Mouse (Mus musculus) stomach, postnatal 0 days (tissue): ENCODE results near the gene Metrn. TPM values are rescaled to one million over a fixed set of nuclear protein-coding genes. Genes with fewer than 3 reads are reported as not detected.

Experiments
- ATAC-seq: fragments of 200-750 bp; cut with Nextera tagmentation; 2 replicates; pipeline ENCODE4 v1.8.0; 2017; ENCODE audit not compliant: low FRiP score, low TSS enrichment
- DNase-seq: peaks from one replicate; pipeline ENCODE4 v3.0.0-alpha.2; 2016; ENCODE audit warnings: low spot score
- H3K27ac ChIP-seq: fragments of 300-500 bp; sonication (generic); replicated peaks from 2 replicates; pipeline ENCODE4 v1.5.1; 2014; ENCODE audit warnings: mild to moderate bottlenecking, control low read depth
- H3K27me3 ChIP-seq: fragments of 300-500 bp; sonication (generic); 2 replicates; pipeline ENCODE4 v1.6.1; 2014; ENCODE audit warnings: low read length; ENCODE audit not compliant: control insufficient read depth, insufficient read depth
- H3K36me3 ChIP-seq: fragments of 300-500 bp; sonication (generic); 2 replicates; pipeline ENCODE4 v1.6.1; 2014; ENCODE audit warnings: low read length, mixed read lengths; ENCODE audit not compliant: control insufficient read depth, insufficient read depth
- H3K4me1 ChIP-seq: fragments of 300-500 bp; sonication (generic); replicated peaks from 2 replicates; pipeline ENCODE4 v1.6.1; 2014; ENCODE audit warnings: antibody characterized with exemption; ENCODE audit not compliant: control insufficient read depth, insufficient read depth
- H3K4me2 ChIP-seq: fragments of 300-500 bp; sonication (generic); replicated peaks from 2 replicates; pipeline ENCODE4 v1.6.1; 2014; ENCODE audit warnings: low read depth, mild to moderate bottlenecking, control low read depth, moderate library complexity
- H3K4me3 ChIP-seq: fragments of 300-500 bp; sonication (generic); 2 replicates; pipeline ENCODE4 v1.5.1; 2014; ENCODE audit warnings: low read depth, low read length, control low read depth
- H3K9ac ChIP-seq: fragments of 300-500 bp; sonication (generic); 2 replicates; pipeline ENCODE4 v1.6.1; 2014; ENCODE audit warnings: mild to moderate bottlenecking, low read length, control low read depth, mixed read lengths
- H3K9me3 ChIP-seq: fragments of 300-500 bp; sonication (generic); 2 replicates; pipeline ENCODE4 v1.6.1; 2016; ENCODE audit warnings: low read length; ENCODE audit not compliant: control insufficient read depth
- CTCF ChIP-seq: IDR thresholded peaks from 2 replicates; pipeline ENCODE4 v1.5.1; 2016; ENCODE audit warnings: antibody characterized with exemption, low read depth, mild to moderate bottlenecking, moderate library complexity
- EP300 ChIP-seq: optimal IDR thresholded peaks from 2 replicates; pipeline ENCODE3; 2016; ENCODE audit warnings: antibody characterized with exemption
- WGBS: fragments of 180-500 bp; shearing (Covaris S2); extraction: QIAGEN DNeasy Blood & Tissue Kit; methylation state at CpG from one replicate; pipeline ENCODE4 v1.1.7; 2014; 5-methylcytosine and 5-hydroxymethylcytosine counted together
- polyA plus RNA-seq: library from polyadenylated mRNA; unstranded; fragments of >200 nt; fragmentation: Nextera tagmentation; extraction: Ambion mirVana; gene quantifications from 2 replicates; pipeline ENCODE4 v1.2.1, GENCODE M21; 2015

Gene Metrn
- polyA plus RNA-seq, 1 experiment from 2014 or later: 19.0 TPM

GRCm38 (mm10) chr17:25836397-25837075 lies 39.6 kb upstream of the Metrn start:
- no peaks in the 10 kb centered on the region for H3K9me3 ChIP-seq
- ATAC-seq (no peak), DNase-seq (peak; percentile 55)
- H3K36me3 ChIP-seq: peaks cover 28% of the 10 kb centered on the region
- TF ChIP-seq CTCF (no peak), EP300 (no peak)
- peak overlapping the region; percentile 60 for H3K9ac ChIP-seq
- 22% methylated on average over 20 of the region's 23 CpGs for WGBS
- H3K27ac ChIP-seq: peak overlapping the region; percentile 63
- H3K4me2 ChIP-seq: peak overlapping the region; percentile 75
- peak overlapping the region; percentile 37 for H3K4me3 ChIP-seq
- peaks cover 26% of the 10 kb centered on the region for H3K4me1 ChIP-seq
- no peaks in the 10 kb centered on the region for H3K27me3 ChIP-seq

GRCm38 (mm10) chr17:25835816-25836215 lies 38.9 kb upstream of the Metrn start:
- Histone ChIP-seq H3K4me3 (no peak overlapping the region), H3K27me3 (no peaks in the 10 kb centered on the region), H3K9ac (peak overlapping the region; percentile 60; the same call in 1 of the 2 replicates), H3K36me3 (peaks cover 23% of the 10 kb centered on the region), H3K4me2 (peak overlapping the region; percentile 75), H3K9me3 (no peaks in the 10 kb centered on the region), H3K27ac (no peak overlapping the region; the same call in 1 of the 2 replicates), H3K4me1 (peaks cover 27% of the 10 kb centered on the region)
- no peak for TF ChIP-seq CTCF
- no peak for TF ChIP-seq EP300
- ATAC-seq (no peak), DNase-seq (no peak)
- 85% methylated on average over 16 of the region's 16 CpGs for whole genome bisulfite sequencing

GRCm38 (mm10) chr17:25835301-25835700 lies 38.4 kb upstream of the Metrn start:
- peaks cover 23% of the 10 kb centered on the region for H3K36me3 ChIP-seq
- WGBS: 80% methylated on average over 7 of the region's 7 CpGs
- no peak overlapping the region for H3K27ac ChIP-seq
- H3K27me3 ChIP-seq: no peaks in the 10 kb centered on the region
- TF ChIP-seq CTCF (no peak), EP300 (no peak)
- no peak overlapping the region for H3K9ac ChIP-seq
- peaks cover 27% of the 10 kb centered on the region for H3K4me1 ChIP-seq
- no peak for ATAC-seq
- no peak overlapping the region for H3K4me3 ChIP-seq
- peak overlapping the region; percentile 88; the same call in 1 of the 2 replicates for H3K4me2 ChIP-seq
- no peaks in the 10 kb centered on the region for H3K9me3 ChIP-seq
- DNase-seq: no peak

GRCm38 (mm10) chr17:25834595-25835222 lies 37.8 kb upstream of the Metrn start:
- Histone ChIP-seq H3K9me3 (no peaks in the 10 kb centered on the region), H3K27ac (0 out of 2 replicates have a peak overlapping the region, but pooled peaks have one; percentile 24), H3K36me3 (peaks cover 18% of the 10 kb centered on the region), H3K9ac (peak overlapping the region; percentile 80), H3K4me2 (peak overlapping the region; percentile 88), H3K4me1 (peaks cover 28% of the 10 kb centered on the region), H3K4me3 (peak overlapping the region; percentile 78), H3K27me3 (no peaks in the 10 kb centered on the region)
- no peak for ATAC-seq
- DNase-seq: no peak
- 66% methylated on average over 12 of the region's 12 CpGs for WGBS
- TF ChIP-seq EP300 (no peak), CTCF (no peak)

GRCm38 (mm10) chr17:25833961-25834594 lies 37.1 kb upstream of the Metrn start:
- H3K4me2 ChIP-seq: peak overlapping the region; percentile 88
- TF ChIP-seq CTCF: no peak
- TF ChIP-seq EP300: no peak
- no peaks in the 10 kb centered on the region for H3K27me3 ChIP-seq
- H3K36me3 ChIP-seq: peaks cover 13% of the 10 kb centered on the region
- ATAC-seq (no peak), DNase-seq (no peak)
- peak overlapping the region; percentile 98 for H3K27ac ChIP-seq
- H3K4me1 ChIP-seq: peaks cover 31% of the 10 kb centered on the region
- peak overlapping the region; percentile 78 for H3K4me3 ChIP-seq
- no peaks in the 10 kb centered on the region for H3K9me3 ChIP-seq
- peak overlapping the region; percentile 80 for H3K9ac ChIP-seq
- WGBS: 9% methylated on average over 6 of the region's 6 CpGs
